Mouse (Mus musculus) spleen, postnatal 4 days (tissue): ENCODE results near the gene Akr1c20.

Experiments used
- DNase-seq, 2 experiments: peaks; one replicate each; pipeline ENCODE4 v3.0.0; 2022; ENCODE audit warnings: low spot score in 2 of 2

Gene Akr1c20

DNA sequence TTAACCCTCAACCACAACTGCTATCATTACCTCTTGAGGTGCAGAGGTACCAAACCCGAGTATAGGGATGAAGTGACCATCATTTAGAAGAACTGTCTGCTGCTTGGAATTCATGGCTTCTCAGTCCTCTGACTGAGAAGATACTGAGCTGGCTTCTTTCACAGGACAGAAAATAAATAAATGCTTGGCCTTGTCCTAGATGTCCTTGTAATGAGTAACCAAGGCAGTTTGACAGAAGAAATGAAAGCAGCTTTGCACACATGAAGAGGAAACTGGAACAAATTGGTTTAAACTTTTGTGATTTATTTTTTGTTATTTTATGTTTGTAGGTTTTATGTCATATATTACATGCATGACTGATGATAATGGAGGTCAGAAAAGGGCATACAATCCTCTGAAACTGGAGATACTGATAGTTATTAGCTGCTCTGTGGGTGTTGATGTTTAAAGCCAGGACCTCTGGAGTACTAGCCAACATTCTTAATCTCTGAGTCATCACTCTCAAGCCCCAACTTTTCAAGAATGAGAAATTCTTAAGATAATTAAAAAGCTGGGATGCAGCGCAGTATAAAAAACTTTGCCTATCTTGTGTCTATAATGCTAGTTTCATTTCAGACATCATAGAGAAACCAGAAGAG lies at the start of gene Akr1c20:
Gene Akr1c20, minus strand, starts transcription at position 145 of the 638 bp plus-strand sequence.
- no peak for DNase-seq

DNA sequence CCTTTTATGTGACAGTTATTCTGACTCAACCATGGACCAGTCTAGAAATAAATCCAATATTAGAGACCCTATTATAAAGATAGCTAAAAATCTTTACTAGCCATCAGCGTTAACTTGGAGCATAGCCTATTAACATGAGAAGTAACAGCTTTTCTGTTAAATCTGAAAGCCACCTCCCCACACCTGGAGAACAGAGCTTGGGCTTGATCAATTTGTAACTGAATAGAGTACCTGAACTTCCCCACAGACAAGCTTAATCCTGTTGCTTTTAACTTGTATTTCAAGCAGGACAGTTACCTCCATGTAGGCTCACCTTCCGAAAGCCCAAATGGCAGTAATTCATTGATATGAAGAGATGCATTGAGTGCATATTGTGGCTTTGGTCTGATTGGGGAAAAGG lies 42.9 kb upstream of the Akr1c20 start:
- DNase-seq: no peak

DNA sequence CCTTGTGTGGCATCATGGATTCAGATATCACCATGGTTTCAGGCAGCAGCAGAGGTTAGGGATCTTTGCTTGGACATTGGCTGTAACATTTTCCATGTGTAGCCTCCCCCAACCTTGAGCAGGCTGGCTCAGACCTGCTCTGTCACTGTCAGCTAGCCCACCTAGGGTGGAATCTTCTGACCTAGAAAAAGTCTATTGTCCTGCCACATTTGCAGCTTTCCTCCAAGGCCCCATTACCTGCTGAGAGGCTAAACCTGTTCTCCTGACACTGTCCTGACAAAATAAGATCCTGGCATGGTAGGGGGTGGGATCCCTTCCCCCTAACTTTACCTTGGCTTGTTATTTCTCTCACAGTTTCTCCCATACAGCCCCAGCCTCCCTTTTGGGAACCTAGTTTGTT lies 37.4 kb upstream of the Akr1c20 start:
- no peak for DNase-seq

DNA sequence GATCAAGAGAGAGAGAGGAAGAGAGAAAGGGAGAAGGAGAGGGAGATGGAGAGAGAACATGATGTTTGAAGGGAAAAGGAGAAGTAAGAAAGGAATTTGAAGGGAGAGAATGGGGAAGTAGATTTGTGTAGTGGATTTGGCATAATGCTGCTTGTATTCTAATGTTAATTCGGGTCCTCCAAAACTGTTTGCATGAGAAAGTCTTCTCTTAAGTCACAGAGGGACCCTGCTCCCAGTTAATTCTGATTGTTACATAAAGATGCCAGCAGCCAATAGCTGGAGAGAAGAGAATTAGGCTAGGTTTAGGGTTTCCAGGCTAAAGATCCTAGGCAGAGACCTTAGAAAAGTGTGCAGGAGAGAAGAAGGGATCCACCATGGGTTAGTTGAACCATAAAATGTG lies 36.0 kb upstream of the Akr1c20 start:
- DNase-seq: no peak

GRCm38 (mm10) chr13:4514811-4515210 lies 8.3 kb downstream of the Akr1c20 start:
- DNase-seq: no peak

DNA sequence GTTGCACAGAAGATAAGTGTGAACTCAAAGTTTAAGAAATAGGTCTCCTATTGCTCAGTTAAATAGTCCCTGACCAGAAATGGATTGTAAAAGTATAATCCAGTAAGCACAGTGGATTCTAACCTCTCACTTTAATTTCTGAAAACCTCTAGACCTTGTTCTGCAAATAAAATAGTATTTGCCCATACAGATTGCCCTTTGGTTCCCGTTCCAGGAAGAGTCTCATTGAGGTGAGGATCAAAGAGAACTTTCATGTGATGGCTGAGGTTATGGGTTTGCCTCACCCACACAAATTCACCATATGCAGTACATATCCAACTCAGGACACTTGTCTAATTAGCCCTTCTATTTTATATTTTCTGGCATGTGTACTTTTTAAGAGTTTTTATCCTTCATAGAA lies 55.2 kb downstream of the Akr1c20 start:
- DNase-seq: no peak

DNA sequence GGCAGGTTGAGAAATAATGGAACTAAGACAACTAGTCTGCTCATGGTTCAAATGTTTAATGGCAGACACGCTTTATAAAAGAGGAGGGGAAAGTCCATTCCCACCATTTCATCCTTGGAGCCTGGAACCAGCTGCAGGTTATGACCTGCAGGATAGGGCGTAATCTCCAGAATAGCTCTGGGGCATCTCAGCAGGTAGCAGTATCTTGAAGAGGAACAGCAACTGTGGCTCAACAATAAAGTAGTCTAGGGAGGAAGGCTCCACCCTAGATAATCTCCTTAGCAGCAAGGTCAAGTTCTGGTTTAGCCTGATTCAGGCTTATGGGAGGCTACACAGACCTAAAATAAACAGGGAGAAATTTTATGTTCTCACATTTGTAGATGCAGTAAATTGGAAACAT lies 57.5 kb downstream of the Akr1c20 start:
- no peak for DNase-seq
